Mouse (Mus musculus) mouse embryonic stem cell (cell line): ENCODE data around the gene Col25a1.

ENCODE experiments used
- in situ Hi-C, 2 experiments: fragments of 300-500 bp; cut with MboI; formaldehyde crosslinking; loops; 1 replicate in 1 of 2; 3 replicates in 1 of 2; pipeline ENCODE4 v1.14.3; 2019 to 2020; ENCODE audit warnings: low sequenced_read_pairs in 2 of 2, low pct_unique_long_range_greater_than_20kb in 1 of 2, mixed read lengths in 1 of 2; ENCODE audit not compliant: unreplicated experiment in 1 of 2

The Col25a1 gene

GRCm38 (mm10) chr3:130354399-130355039 is 223.2 kb downstream of the Col25a1 start:
- in situ Hi-C loops: no loop called here

- in situ Hi-C loops: no loop called here
Observed at GRCm38 (mm10) chr3:130356575-130357173, 225.4 kb downstream of the Col25a1 start.

GRCm38 (mm10) chr3:130360813-130361212 is 229.5 kb downstream of the Col25a1 start:
- in situ Hi-C loops: no loop called here

- in situ Hi-C loops: no loop called here
Observed at GRCm38 (mm10) chr3:130361922-130362321, 230.6 kb downstream of the Col25a1 start.

- in situ Hi-C loops: no loop called here
Observed at GRCm38 (mm10) chr3:130362797-130363367, 231.6 kb downstream of the Col25a1 start.

- in situ Hi-C loops: no loop called here
Observed at GRCm38 (mm10) chr3:130366917-130367610, 235.8 kb downstream of the Col25a1 start.

GRCm38 (mm10) chr3:130368352-130368751 is 237.1 kb downstream of the Col25a1 start:
- in situ Hi-C loops: no loop called here

GRCm38 (mm10) chr3:130369113-130369512 is 237.8 kb downstream of the Col25a1 start:
- in situ Hi-C loops: no loop called here

GRCm38 (mm10) chr3:130370167-130370566 is 238.9 kb downstream of the Col25a1 start:
- in situ Hi-C loops: no loop called here

GRCm38 (mm10) chr3:130373145-130373544 is 241.8 kb downstream of the Col25a1 start:
- in situ Hi-C loops: no loop called here

GRCm38 (mm10) chr3:130374620-130375341 is 243.5 kb downstream of the Col25a1 start:
- in situ Hi-C loops: no loop called here

GRCm38 (mm10) chr3:130377786-130378185 is 246.5 kb downstream of the Col25a1 start:
- in situ Hi-C loops: no loop called here

GRCm38 (mm10) chr3:130378626-130379025 is 247.3 kb downstream of the Col25a1 start:
- in situ Hi-C loops: no loop called here

- in situ Hi-C loops: no loop called here
Observed at GRCm38 (mm10) chr3:130380299-130380845, 249.1 kb downstream of the Col25a1 start.

GRCm38 (mm10) chr3:130381691-130382090 is 250.4 kb downstream of the Col25a1 start:
- in situ Hi-C loops: no loop called here

- in situ Hi-C loops: no loop called here
Observed at GRCm38 (mm10) chr3:130385856-130386255, 254.6 kb downstream of the Col25a1 start.

GRCm38 (mm10) chr3:130387156-130387555 is 255.9 kb downstream of the Col25a1 start:
- in situ Hi-C loops: no loop called here

- in situ Hi-C loops: no loop called here
Observed at GRCm38 (mm10) chr3:130389261-130389975, 258.1 kb downstream of the Col25a1 start.
